Mouse (Mus musculus): ENCODE data around the gene Rpl18a. TPM values are rescaled to one million over a fixed set of nuclear protein-coding genes. Genes with fewer than 3 reads are reported as not detected.

Gene Rpl18a
- polyA plus RNA-seq, 2 experiments from 2014 or later, result 9,999 to 11,110 TPM

- no peak for ATAC-seq
Measured at GRCm38 (mm10) chr8:70880126-70880525, 17.1 kb downstream of the Rpl18a start.

- ATAC-seq, result no peak
Measured at GRCm38 (mm10) chr8:70879500-70879899, 17.7 kb downstream of the Rpl18a start.

- ATAC-seq, result no peak
Measured at GRCm38 (mm10) chr8:70878178-70878577, 19.0 kb downstream of the Rpl18a start.

GRCm38 (mm10) chr8:70876382-70876781 lies 20.8 kb downstream of the Rpl18a start:
- ATAC-seq, result no peak

GRCm38 (mm10) chr8:70874441-70874840 lies 22.8 kb downstream of the Rpl18a start:
- no peak for ATAC-seq

GRCm38 (mm10) chr8:70873364-70873985 lies 23.7 kb downstream of the Rpl18a start, which contains the start of gene Ccdc124:
Gene Ccdc124 (minus strand): TSS chr8:70873935.
- peak; percentile 81 for ATAC-seq

- ATAC-seq, result no peak
Measured at GRCm38 (mm10) chr8:70872643-70873363, 24.4 kb downstream of the Rpl18a start.

GRCm38 (mm10) chr8:70871195-70871807 lies 25.9 kb downstream of the Rpl18a start:
- ATAC-seq, result no peak

- no peak for ATAC-seq
Measured at GRCm38 (mm10) chr8:70869601-70870041, 27.6 kb downstream of the Rpl18a start.

- ATAC-seq, result no peak
Measured at GRCm38 (mm10) chr8:70869199-70869571, 28.0 kb downstream of the Rpl18a start.

- ATAC-seq, result no peak
Measured at GRCm38 (mm10) chr8:70868559-70869198, 28.5 kb downstream of the Rpl18a start.

GRCm38 (mm10) chr8:70866566-70866965 lies 30.6 kb downstream of the Rpl18a start:
- ATAC-seq, result no peak

GRCm38 (mm10) chr8:70866001-70866520 lies 31.2 kb downstream of the Rpl18a start:
- ATAC-seq, result no peak

GRCm38 (mm10) chr8:70865350-70866000 lies 31.7 kb downstream of the Rpl18a start:
- peak; percentile 84 for ATAC-seq

- ATAC-seq, result no peak
Measured at GRCm38 (mm10) chr8:70864712-70865221, 32.4 kb downstream of the Rpl18a start.

- no peak for ATAC-seq
Measured at GRCm38 (mm10) chr8:70863956-70864711, 33.1 kb downstream of the Rpl18a start.

- no peak for ATAC-seq
Measured at GRCm38 (mm10) chr8:70862824-70863641, 34.2 kb downstream of the Rpl18a start, which contains the start of gene Kcnn1. Gene Kcnn1 (minus strand): TSS chr8:70863258.

- no peak for ATAC-seq
Measured at GRCm38 (mm10) chr8:70857516-70857915, 39.7 kb downstream of the Rpl18a start.

- ATAC-seq, result no peak
Measured at GRCm38 (mm10) chr8:70856541-70857197, 40.5 kb downstream of the Rpl18a start.

- no peak for ATAC-seq
Measured at GRCm38 (mm10) chr8:70856028-70856427, 41.2 kb downstream of the Rpl18a start.
